Mouse (Mus musculus) fat pad, adult 2 months (tissue): ENCODE results near the gene Wdr74.

ENCODE experiments used
- DNase-seq: peaks from one replicate; pipeline ENCODE4 v3.0.0-alpha.2; 2011; ENCODE audit warnings: low read depth, low spot score; ENCODE audit errors: extremely low read depth

Gene Wdr74

DNA sequence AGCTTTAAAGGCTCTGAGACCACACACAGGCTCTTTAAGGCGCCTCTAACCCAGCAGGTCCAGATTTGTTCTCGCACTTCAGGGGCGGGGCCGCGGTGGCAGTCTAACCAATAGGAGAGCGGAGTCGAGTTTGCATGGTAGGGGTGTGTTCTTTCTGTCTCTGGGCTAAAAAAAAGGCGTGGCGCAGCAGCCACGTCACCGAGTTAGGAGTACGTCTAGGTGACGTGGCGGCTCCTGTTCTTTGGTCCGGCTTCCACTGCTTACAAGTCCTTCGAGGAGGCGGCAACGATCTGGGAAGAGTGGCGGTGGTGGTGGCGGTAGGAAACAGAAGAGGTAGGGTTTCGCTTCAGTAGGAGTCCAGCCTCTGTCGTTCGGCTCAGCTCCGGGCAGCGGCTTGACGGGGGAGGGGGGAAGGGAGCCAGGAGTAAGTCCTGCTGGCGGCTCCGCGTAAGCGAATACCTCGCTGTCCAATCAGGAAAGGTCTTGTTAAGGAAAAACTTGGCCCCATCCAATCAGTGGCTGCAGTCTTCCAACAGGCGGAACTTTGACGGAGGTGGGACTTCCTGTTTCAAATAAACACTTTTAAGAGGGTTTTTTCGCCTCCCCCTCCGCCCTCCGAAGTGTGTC is 5.7 kb downstream of the Wdr74 start, which contains the start of gene Stx5a:
TSS of gene Stx5a (plus strand) at position 171 of the 627 bp plus-strand sequence.
- DNase-seq = peak; percentile 90

DNA sequence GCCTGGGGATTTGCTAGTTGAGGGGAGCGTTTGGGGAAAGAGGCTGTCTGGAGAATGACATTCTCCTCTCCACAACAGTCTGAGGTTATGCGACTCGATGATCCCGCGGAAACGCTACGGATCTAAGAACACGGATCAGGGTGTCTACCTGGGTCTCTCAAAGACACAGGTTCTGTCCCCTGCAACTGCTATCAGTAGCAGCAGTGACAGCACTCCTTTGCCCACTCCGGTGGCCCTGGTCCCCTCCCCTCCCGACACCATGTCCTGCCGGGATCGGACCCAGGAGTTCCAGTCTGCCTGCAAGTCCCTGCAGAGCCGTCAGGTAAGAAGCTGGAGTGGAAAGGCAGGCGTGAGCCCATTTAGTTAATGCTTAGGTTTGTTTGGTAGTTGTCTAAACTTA is 6.5 kb downstream of the Wdr74 start:
- no peak for DNase-seq

DNA sequence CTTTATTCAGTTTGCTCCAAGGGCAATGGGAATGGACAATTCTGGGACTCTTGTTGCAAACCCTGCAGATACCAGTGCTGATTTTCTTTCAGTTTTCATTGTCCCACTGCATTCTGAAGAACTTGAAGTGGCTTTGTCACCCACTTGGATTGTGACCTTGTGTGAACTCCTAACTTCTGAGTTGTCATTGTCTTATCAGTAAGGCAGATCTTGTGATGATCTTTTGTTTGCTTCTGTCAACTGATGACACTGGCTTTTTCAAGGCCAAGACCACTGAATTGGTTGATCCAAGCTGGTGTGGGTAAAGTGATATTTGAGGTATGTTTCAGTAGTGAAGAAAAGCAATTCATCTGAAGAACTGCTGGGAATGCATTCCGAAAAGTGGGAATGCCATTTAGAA is 9.8 kb downstream of the Wdr74 start:
- DNase-seq = no peak

DNA sequence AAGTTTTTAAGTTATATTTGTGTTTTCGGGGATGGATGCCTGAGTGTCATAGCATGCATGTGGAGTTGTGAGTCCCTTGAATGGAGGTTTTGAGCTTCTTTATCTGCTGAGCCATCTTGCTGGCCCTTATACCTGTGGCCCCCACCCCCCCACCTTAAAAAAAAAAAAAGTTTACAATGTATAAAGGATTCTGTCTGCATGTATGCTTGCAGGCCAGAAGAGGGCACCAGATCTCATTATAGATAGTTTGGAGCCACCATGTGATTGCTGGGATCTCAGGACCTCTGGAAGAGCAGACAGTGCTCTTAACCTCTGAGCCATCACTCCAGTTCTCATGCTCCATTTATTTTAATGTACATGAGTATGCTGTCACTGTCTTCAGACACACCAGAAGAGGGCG is 11.7 kb downstream of the Wdr74 start:
- DNase-seq = no peak

DNA sequence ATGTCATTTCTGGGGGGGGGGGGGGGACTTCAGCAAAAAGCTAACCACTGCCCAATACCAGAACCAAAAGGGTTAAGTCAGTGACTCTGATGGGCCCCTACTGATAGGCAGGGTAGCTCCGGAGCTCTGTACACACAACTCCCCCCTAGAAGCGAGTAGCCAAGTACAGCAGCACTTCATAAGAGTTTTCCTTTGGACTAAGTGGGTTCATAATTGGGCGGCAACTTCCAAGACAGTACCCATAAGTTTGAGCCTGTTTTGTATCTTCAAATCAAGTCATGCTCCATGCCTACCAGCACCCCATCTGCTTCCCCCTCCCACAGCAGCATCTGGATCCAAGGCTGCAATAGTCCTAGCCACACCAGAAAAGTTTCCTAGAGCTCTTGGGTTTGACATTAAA is 20.0 kb downstream of the Wdr74 start:
- DNase-seq = no peak

DNA sequence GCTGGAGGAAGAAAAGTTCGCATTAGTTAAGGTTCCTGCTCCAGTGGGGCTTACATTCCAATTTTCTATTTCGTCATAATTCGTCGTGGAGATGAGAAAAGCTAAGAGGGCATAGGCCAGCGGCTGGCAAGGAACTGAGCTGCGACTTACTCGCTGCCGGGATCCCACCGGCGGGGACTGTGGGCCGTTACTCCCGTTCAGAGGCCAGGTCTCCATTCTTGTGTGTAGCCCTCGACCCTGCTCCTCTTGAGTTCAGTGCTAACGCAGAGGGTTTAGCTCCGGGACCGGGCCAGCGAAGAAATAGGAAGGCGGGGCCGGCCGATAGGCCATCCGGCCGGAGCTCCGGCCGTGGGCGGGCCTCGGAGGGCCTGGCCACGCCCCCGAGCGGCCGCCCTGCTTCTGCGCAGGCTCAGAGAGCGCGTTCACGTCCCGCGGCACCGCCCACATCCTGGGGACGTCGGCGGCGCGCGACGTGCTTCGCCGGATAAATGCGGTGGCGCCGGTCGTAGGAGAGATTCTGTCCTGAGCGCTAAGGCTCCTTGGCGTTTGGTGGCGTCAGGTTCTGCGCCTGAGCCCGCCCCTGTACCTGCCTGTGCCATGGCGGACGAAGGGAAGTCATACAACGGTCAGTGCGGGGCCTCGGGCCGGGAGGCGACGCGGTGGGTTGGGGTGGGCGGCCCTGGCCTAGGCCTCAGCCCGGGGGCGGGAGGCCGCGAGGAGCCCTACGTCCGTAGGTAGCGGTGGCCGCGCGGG is 21.2 kb downstream of the Wdr74 start, which contains the start of gene Nxf1:
TSS of gene Nxf1 (plus strand) at position 439 of the 753 bp plus-strand sequence.
- DNase-seq = no peak

DNA sequence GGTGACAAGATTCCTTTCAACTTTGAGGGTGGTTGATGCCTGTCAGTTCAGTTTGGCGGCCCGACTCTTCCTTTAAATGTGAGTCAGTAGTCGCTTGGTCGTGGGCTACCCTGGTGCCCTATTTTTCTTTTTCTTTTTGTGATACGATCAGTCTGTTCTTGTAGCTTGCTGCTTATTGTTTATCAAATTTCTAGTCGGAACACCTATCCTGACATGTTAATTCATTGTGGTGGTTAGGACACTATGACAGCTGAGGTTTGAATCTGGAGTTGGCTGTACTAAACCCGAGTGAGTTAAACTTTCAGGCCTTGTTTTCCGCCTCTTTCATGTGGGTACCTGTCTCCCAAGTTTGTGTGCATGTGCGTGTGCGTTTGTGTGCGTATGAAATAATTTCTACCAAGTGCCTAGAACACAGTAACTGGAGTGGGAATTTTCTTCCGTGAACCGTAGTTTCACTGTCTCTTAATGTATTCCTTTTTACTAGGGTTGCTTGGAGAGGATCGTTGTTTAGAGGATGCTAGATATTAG is 21.9 kb downstream of the Wdr74 start:
- DNase-seq = no peak

DNA sequence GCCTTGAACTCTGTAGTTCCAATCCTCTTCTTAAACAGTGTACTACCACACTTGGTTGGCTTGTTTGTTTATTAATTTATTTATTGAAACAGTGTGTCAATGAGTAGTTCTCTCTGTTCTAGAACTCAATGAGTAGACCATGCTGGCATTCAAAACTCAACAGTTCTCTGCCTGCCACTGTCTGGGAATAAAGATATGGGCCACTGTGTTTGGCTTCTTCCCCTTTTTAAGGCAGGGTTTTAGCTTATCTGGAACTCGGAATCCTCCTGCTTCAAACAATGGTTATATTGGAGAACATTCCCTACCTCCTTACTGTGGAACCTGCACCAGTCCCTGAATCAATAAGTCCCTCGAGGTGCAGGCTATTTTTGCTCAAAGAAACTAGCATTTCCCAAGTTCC is 23.3 kb downstream of the Wdr74 start:
- DNase-seq = no peak

DNA sequence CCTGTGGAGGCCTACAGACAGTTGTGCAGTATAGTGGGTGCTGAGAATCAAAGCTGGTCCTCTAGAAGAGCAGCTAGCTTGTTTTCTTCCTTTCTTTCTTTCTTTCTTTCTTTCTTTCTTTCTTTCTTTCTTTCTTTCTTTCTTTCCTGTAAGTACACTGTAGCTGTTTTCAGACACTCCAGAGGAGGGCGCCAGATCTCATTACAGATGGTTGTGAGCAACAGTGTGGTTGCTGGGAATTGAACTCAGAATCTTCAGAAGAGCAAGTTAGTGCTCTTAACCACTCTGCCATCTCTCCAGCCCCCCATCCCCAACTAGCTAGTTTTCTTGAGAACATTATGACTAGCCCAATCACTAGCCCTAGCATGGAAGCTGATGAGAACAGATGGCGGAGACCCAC is 25.1 kb downstream of the Wdr74 start:
- DNase-seq = no peak

DNA sequence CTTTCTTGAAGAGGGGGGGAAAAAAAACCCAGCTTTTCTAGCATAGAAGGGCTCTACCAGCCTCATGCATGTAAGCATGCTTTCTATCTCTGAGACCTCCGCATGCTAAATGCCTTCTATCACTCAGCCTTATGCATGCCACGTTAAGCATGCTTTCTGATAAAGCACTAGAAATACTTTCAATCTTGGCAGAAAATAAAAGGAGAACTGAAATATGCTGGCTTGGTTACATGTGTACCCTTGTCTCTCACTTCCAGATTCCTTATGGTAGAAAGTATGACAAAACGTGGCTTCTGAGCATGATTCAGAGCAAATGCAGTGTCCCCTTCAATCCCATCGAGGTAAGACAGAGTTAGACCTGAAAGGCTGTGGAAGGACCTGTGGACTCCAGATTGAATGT is 27.6 kb downstream of the Wdr74 start:
- DNase-seq = no peak

DNA sequence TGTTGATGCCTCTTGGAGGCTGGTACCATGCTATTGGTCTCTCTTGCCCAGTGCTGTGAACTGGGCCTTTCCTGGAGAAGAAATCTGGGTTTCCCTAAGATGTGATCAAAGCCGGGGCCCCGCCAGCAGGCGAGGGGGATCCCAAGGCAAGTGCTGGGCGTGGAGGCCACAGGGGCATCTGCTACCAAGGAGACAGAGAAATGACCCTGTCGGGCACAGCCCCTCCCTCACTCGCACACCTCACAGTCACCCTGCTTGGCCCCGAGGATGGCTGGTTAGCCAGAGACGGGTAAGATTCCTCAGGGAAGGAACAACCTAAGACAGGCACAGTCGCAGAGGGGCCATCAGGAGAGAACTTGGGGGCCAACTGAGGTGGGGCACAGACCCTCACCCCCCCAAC is 29.9 kb downstream of the Wdr74 start:
- DNase-seq = no peak

DNA sequence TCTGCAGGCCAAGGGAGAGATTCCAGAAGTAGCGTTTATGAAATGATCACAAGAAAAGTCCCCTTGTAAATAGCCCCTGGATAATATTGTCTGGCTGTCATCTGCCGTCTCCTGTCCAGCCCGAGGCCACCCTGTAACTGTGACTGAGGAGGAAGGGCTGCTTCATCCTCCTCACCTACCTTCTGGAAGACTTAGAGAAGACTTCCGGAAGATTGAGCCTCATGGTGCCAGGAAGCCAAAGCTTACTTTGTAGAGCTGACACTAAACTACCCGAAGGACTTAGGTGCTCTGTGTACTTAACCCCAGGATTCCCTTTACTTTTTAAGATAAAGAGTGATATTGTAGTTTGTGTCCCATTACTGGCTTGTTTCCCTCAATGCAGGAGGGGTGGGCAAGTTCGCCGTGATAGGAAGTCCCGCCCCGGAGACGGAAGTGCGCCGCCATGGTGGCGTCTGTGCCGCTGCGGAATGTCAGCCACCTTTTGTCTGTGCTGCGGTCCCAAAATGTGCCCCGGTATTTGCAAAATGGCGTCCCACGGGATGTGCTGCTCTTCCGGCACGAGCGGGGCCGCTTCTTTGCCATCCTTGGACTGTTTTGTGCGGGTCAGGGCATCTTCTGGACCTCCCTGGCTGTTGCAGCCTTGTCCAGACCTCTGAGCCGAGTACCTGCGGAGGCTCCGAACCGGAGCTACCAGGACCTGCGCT is 35.1 kb downstream of the Wdr74 start, which contains the start of gene Tmem223:
TSS of gene Tmem223 (plus strand) at position 430 of the 704 bp plus-strand sequence.
- DNase-seq = no peak

DNA sequence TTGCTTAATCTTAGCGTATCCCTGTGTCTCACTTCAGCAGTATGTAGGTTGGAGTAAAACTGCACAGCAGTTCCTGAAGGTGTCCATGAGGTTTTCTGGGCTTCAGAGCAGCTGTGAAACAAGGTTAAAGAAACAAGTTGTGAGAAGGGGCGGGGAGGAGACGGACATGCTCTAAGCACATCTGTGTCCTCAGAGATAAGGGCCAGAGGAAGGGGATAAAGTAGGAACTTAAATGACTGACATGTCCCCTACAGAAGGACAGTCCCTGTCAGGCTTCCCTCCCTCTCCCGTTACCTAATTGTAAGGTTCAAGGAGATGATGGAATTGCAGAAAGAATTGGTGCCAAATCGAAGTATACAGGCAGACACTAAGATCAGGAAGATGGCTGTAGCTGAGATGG is 37.4 kb downstream of the Wdr74 start:
- DNase-seq = no peak

DNA sequence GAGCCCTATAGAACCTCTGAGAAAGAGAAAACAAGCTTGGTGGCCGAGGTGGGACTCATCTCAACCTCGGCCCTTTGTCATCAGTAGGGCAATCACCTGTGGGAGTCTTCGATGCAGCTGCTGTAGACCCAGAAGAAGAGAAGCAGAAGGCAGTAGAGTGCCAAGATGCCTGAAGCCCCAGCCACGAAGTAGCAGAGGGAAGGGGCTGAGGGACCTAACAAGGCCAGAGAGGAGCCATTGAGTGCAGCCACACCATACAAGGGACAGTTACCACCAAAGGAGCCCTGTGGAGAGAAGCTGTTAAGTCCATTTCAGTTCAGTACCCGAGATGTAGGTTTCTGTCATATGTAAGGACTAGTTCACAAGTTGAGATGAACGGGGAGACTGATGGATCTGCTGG is 37.8 kb downstream of the Wdr74 start:
- no peak for DNase-seq

DNA sequence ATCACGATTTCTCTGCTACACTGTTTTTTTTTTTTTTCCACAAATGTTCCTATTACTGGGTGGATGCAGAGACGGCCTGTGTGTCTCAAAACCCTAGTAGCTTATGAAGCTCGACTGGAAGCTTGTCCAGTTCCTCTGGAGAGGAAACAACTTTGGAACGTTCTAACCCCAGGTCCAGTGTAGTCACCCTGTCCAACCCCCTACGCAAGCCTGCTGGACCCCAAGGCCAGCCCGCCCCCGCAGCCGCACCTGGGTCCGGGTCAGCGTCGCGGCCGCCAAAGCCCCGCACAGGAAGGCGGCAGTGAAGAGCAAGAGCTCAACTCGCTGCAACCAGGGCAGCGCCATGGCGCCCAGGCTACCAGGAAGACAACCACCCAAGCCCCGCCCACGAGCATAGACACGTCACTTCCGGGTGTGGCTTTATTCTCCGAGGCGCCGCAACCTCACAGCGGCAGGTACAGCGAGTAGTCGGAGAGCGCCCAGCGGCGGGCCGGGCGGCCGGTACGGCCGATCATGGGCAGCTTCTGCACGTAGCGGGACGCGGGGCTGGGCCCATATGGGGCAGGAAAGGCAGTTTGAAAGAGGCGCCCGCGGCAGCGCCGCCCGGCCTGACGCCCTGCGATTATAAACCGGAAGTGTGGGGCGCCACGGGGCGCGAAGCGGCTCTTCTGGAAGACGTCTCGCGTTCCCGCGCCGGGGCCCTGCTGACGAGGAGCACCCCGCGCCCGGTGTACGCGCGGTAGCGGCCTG is 38.6 kb downstream of the Wdr74 start, which contains the start of gene Tmem179b:
TSS of gene Tmem179b (minus strand) at position 382 of the 750 bp plus-strand sequence.
- DNase-seq = no peak

DNA sequence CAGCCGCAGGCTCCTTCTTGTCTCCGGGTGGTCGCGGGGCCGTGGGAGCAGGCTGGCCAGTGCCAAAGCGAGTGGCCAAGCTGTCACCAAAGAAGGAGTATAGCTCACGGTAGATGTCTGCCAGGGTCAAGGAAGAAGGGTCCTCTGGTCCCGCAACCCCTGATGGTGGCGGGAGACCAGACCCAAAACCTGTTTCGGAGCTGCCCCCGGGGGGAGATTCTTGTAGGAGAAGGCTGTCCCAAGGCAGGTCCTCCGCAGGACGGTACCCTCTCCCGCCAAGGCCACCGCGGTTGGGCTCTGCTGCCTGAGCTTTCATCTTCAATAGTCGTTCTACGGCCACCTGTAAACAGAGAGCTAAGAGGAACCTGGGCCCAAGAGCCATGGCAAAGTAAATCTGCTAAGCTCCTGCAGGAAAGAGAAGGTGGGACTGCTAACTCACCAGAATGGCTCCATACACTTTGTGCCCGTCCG is 39.4 kb downstream of the Wdr74 start:
- DNase-seq = no peak

DNA sequence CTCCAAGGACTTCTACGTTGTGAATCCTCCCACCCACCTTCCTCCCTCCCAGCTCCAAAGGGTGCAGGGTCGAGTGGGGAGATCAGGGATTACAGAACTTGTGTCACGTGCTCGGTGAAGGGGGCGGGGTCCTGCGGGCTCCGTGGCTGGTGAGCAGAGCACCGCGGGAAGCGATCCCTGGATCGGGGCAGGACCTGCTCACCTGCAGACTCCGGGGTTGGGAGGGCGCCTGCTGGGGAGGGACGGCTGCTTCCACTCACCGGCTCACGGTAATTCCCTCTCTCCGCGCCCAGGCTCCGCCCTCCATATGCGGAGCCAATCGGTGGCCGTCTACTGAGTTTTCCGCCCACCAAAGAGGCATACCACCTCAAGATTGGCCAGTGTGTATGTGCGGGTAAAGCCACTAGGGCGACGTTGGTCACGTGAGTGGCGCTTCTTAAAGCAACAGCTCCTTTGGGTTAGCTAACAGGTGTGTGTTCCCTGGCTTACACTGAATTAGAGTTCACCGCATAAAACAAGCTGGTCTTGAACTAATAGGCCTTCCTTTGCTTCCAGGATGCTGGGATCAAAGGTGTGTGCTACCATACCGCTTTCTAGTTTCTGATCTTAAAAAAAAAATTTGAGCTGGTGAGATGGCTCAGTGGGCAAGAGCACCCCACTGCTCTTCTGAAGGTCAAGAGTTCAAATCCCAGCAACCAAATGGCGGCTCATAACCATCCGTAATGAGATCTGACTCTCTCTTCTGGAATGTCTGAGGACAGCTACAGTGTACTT is 50.6 kb downstream of the Wdr74 start, which contains the start of gene Taf6l:
TSS of gene Taf6l (minus strand) at position 410 of the 774 bp plus-strand sequence.
- DNase-seq = peak; percentile 87

DNA sequence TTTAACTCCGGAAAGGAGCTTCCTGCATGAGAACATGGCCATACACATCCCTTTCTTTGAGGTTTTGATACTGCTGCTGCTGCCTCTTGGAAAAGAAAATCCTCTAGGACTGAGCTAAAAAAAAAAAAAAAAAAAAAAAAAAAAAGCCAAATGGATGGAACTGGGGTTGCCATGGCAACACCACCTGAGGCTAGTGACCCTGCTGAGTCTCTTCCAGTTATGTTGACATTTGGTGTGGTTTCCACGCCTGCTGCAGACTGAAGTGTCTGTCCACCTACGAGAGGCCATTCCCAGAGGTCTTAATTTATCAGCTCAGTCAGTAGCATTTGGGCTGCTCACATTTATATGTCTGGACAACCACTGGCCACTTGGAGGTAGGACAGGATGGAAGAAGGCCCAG is 52.9 kb downstream of the Wdr74 start:
- no peak for DNase-seq

DNA sequence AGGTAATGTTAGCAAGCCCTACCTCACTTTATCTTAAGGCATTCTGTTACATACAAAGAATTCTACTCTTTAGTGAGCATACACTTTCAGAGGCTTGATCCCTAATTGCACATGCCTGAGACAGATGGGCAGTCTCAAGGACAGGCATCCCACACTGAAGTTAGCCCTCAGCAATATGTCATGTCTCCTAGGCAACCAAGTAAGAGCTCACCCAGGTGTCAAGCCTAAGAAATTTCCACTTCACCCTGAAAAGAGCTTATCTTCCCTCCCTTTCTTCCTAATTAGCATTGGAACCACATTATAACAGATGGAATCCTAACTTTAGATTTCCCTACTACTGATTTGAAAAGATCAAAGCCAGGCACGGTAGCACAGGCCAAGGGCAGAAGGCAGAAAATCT is 53.5 kb downstream of the Wdr74 start:
- no peak for DNase-seq

DNA sequence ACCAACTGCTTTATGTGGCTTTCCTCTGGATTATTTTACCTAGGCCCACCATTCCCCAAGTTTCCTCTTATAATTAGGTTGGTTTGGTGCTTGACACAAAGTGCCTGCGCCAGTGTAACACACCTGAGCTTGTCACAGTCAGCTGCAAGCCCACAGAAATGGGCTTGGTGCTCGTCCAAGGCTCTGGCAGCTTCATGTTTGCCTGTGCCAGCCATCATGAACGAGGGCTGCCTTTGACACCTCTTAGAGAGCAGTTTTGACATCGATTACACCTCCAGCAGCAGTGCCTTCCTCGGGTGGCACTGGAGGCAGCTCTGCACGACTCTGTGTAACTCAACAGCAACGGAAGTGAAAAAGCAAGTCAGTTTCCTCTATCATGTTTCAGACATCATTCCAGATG is 54.5 kb downstream of the Wdr74 start:
- no peak for DNase-seq
